Mouse (Mus musculus) erythroblast, embryonic 14.5 days (primary cell): ENCODE measurements around the gene N4bp1.

ENCODE experiments used
- GATA1 ChIP-seq: IDR thresholded peaks from 2 replicates; pipeline ENCODE4 v1.6.1; 2012; ENCODE audit warnings: low read length, inconsistent platforms, mixed read lengths
- TAL1 ChIP-seq: IDR thresholded peaks from 3 replicates; pipeline ENCODE4 v1.6.1; 2012; ENCODE audit warnings: low read length, inconsistent platforms, mixed read lengths

GRCm38 (mm10) chr8:86787891-86788420, 97.1 kb downstream of the N4bp1 start:
- TF ChIP-seq GATA1 (no peak), TAL1 (no peak)
